In the genomic region with DNA sequence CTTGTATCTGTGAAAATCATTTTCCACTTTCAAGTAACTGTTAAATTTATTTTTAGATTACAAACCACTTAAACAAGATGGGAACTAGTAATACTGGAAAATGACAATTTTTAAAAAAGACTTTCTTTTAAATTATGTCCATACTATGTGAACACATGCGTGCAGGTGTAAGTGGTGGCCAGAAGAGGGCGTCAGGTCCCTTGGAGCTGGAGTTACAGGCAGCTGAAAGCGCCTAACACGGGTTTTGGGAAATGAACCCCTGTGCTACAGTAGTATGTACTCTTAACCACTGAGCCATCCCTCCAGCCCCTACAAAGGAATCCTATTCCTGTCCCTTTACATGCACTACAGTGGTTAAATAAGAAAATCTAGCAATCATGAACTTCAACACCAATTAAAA, we compare ENCODE assay signal across 1 mouse cellular context.
TF ChIP-seq lines count a peak whose summit lies in the region.

No protein-coding gene starts in this region.

TF ChIP-seq in CH12.LX, 34 proteins besides CTCF, POLR2A, EP300 and RAD21:
- TF ChIP-seq SMC3 (IDR thresholded peaks at IDR 0.05; ENCODE audit: low read depth, low read length): peak; percentile 27
- TF ChIP-seq JUN (IDR thresholded peaks at IDR 0.05; ENCODE audit: insufficient read depth, low read depth, low read length): no peak
